ENCODE assay signal across 8 mouse cellular contexts in genomic region chr2:45109951-45110756, GRCm38 (mm10). TPM values are rescaled to one million over a fixed set of nuclear protein-coding genes. Genes with fewer than 3 reads are reported as not detected.
DNase-seq lines count a peak whose midpoint lies in the region; ATAC-seq and TF ChIP-seq lines count a peak whose summit lies in the region.

No protein-coding gene starts in this region.

- TF ChIP-seq EP300 in liver, embryonic 14.5 days (IDR thresholded peaks at IDR 0.05; ENCODE audit: low read depth) = no peak

- intact Hi-C loops in gastrocnemius, adult 2 months (cut with DNase I) = loop anchor here (2.0 to 10.0 kb wide), 3 partner anchors 85 to 555 kb away; partner anchors contain the start of gene Gtdc1

- peak overlapping the region; percentile 93 for H3K4me3 ChIP-seq in gastrocnemius, adult 2 months
- peak overlapping the region; percentile 97 to 98 for H3K4me3 ChIP-seq in liver, embryonic 14.5 days (ENCODE audit: insufficient read depth in 1 of 2, low read depth in 2 of 2, low read length in 2 of 2)

- no peaks in the 10 kb centered on the region for H3K27me3 ChIP-seq in liver, embryonic 14.5 days (ENCODE audit: control insufficient read depth, insufficient read depth, low read length)

- H3K27ac ChIP-seq in gastrocnemius, adult 2 months = peak overlapping the region; percentile 99
- peak overlapping the region; percentile 89 for H3K27ac ChIP-seq in liver, embryonic 14.5 days

- H3K4me2 ChIP-seq in liver, embryonic 14.5 days (ENCODE audit: low read depth) = peak overlapping the region; percentile 100

- WGBS in liver, embryonic 14.5 days (ENCODE audit: insufficient replicate concordance) = 1% methylated on average over 54 of the region's 54 CpGs

- H3K4me1 ChIP-seq in liver, embryonic 14.5 days (replicated peaks; ENCODE audit: control insufficient read depth in 2 of 2, insufficient read depth in 2 of 2, low read length in 1 of 2) = peaks cover 13 to 19% of the 10 kb centered on the region in 2 experiments

- no peaks in the 10 kb centered on the region; the same call in 1 of the 2 replicates for H3K36me3 ChIP-seq in liver, embryonic 14.5 days (replicated peaks; ENCODE audit: control insufficient read depth, insufficient read depth, low read depth)

- ATAC-seq in liver, embryonic 14.5 days (ENCODE audit: insufficient read depth) = peak; percentile 73

- peak overlapping the region; percentile 99 for H3K9ac ChIP-seq in liver, embryonic 14.5 days (replicated peaks)

- H3K9me3 ChIP-seq in liver, embryonic 14.5 days (ENCODE audit: control insufficient read depth, low read length) = no peaks in the 10 kb centered on the region

- no peak for DNase-seq in gastrocnemius, adult 2 months
- DNase-seq in gastrocnemius, postnatal 10 days = no peak
- peak; percentile 56 for DNase-seq in adrenal gland, postnatal 25 days
- DNase-seq in gastrocnemius, adult 8-10 months (ENCODE audit: low spot score in 2 of 2) = peak; percentile 42 to 60
- DNase-seq in induced T-regulatory cell, adult 2 months (ENCODE audit: low read depth) = peak; percentile 58
- peak in 2 of 3 experiments; percentile 64 to 66 for DNase-seq in liver, embryonic 14.5 days (ENCODE audit: low read depth in 3 of 3, low spot score in 3 of 3)
- DNase-seq in naive thymus-derived CD4-positive, alpha-beta T cell, adult 2 months (ENCODE audit: low read depth) = peak; percentile 58
- DNase-seq in thymus, adult 18-20 months = peak; percentile 24 to 25

- no peak for TF ChIP-seq CTCF in gastrocnemius, adult 2 months (IDR thresholded peaks at IDR 0.05)
- no peak for TF ChIP-seq CTCF in liver, embryonic 14.5 days (IDR thresholded peaks at IDR 0.05; ENCODE audit: low read depth)

RNA-seq across cellular contexts. Expression of gene Zeb2, which starts 7.0 kb away (rescaled TPM):
- 10 to 100 TPM; 31.3 to 41.6 TPM for total RNA-seq in gastrocnemius, adult 2 months (2021)
- total RNA-seq in gastrocnemius, postnatal 10 days (2021) = 100 to 1,000 TPM in 1 of 2 experiments, 10 to 100 TPM in 1; 72.6 to 114 TPM
- 170 and 221 TPM in 2 replicates for total RNA-seq in adrenal gland, postnatal 25 days (2021)
- total RNA-seq in gastrocnemius, adult 8-10 months (2022) = 10 to 100 TPM; 24.4 to 42.0 (median 34.1) TPM
- 3.9 and 5.7 TPM in 2 replicates for polyA plus RNA-seq in liver, embryonic 14.5 days (2012; rRNA removed)
- 9.9 and 11.4 TPM in 2 replicates for polyA plus RNA-seq in liver, embryonic 14.5 days (2014; fragmentation: Nextera tagmentation; extraction: Ambion mirVana)

Comparison
In these comparisons a context has a peak if more than half of its experiments do, and no peak if none do; other contexts are left out.
1. DNase-seq: peak in adrenal gland, postnatal 25 days (single experiment), gastrocnemius, adult 8-10 months (2 of 2), induced T-regulatory cell, adult 2 months (single experiment), liver, embryonic 14.5 days (2 of 3), naive thymus-derived CD4-positive, alpha-beta T cell, adult 2 months (single experiment) and thymus, adult 18-20 months (2 of 2); none in gastrocnemius, adult 2 months (single experiment) and gastrocnemius, postnatal 10 days (single experiment).